Mouse (Mus musculus): ENCODE results near the gene Mboat2.

The Mboat2 gene

DNA sequence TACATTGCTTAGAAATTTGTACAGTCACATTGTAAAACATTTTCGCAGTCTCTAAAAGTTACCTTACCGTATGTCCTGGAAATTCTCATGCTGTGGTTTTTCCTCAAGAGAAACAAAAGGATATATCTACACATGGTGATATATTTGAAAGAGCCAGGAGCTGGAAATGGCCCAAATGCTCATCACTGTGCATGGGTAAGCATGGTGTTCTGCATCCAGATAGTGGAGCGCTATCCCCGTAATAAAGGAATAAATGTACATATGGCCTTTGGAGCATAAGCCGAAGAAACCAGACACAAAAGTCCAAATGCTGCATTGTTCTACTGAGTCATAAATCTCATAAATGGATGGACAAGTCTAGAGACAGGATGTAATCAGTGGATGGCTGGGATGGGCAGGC is 72.1 kb downstream of the Mboat2 start:
- DNase-seq = no peak

DNA sequence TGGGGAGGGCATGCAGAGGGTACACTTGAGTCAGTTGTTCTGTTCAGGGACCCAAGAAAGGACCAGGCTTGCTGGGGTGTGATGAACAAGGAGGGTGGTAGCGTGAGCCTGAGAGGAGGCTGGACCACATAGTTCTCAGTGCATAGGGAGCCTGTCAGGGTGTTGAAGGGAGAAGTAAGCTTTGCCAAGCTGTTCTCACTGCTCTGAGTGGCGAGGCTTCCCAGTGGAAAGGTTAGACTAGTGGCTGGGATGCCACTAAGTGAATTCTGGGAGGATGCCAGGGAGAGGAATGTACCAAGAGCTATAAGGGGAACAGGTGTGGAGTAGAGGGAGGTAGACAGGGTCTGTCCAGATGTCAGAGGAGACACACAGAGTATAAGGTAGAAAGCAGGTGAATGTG is 77.2 kb downstream of the Mboat2 start:
- DNase-seq = no peak

DNA sequence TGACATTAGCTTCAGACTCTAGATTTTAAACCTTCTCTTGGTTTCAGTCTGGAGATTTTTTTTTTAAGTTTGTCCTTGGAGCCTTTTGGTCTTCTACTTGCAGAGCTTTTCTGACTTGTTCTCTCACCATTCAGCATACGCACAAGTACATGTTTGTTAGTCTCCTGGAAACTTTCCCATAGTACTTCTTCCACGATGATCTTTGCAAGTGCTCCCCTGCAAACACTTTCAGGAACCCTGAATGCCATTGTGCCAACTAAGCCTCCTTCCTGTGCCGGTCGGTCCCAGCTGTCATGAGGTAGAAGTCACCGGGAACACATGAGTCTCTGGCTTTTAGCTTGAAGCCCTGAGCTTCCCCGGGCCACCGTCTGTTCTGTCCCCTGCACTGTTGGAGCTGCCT is 79.0 kb downstream of the Mboat2 start:
- DNase-seq = no peak

DNA sequence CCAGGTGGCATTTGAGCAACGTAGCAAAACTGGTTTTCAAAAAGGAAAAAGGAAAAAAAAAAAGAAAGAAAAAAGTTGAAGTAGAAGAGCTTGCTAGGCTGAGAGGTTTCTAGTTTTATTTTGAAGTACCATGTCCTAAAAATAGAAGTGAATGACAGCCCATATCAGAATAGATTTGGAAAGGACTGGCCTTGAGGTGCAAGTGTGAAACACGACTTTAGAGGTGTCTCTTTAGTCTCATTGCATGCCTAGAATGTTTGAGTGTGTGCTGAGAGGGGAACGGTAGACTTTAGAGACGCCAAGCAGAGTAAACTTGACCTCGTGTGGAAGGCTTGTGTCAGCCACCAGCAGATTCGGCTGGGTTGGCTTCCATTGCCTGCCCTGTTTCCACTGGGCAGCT is 81.5 kb downstream of the Mboat2 start:
- DNase-seq = no peak

DNA sequence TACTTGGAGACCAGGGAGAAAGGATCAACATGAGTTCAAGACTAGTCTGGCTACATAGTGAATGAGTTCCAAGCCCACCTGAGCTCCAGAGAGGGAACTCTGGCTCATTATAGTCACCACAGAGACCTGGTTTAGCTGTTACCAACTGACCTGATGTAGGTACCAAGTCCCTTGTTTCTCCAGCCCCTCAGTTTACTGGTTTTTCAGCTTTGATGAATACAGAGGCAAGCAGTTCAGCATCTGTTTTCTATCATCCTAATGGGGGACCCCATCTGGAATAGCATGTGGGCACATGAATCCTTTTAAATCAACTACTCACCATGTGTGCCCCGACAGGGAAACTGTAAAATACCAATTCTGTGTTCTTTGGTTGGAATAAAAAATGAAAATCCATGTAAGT is 82.2 kb downstream of the Mboat2 start:
- DNase-seq = no peak

DNA sequence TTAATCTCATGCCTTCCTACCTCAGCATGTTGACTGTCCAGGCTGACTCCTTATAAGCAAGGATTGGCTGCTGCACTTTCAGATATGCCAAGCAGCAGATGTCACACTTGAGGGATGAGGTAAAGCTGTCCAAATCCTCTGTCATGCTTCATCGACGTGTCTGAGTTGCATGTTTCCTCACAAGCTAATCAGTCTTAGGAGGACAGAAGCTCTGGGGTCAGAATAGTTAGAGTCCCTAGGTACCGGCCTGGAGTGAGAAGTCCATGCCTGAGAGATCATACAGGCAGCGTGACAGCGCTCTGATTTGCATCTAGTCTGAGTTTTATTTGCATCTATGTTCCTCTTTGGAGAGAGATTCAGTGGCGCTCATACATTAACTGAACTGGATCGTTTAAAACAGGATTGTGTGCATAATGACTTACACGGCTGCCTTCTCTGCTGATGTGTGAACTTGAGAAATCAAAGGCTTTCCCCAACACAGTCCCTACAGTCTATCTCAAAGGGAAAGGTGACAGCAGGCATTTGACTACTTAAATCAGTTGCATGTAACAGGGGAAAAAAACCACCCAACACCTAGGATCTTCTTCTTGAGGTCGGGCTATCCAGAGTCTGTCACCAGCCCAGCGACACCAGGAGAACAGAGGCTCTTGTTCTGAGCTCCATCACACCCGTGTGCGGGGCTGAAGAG is 88.0 kb downstream of the Mboat2 start:
- DNase-seq = no peak

DNA sequence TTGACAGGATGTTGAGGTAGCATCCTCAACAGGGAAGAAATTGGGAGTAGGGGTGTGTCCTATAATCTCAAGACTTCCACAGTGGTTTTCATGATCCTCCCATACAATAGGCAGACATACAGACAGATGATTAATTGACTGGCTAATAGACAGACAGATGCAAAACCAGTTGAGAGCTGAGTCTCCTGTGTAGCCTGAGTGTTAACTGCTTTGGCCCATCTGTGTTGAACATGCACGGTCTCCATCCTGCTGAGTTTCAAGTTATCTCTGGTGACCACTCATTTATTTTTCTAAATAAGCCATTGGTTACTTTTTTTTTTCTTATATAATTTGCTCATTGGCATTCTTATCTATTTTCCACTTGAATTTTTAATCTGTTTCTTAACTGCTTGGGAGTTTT is 90.2 kb downstream of the Mboat2 start:
- no peak for DNase-seq

DNA sequence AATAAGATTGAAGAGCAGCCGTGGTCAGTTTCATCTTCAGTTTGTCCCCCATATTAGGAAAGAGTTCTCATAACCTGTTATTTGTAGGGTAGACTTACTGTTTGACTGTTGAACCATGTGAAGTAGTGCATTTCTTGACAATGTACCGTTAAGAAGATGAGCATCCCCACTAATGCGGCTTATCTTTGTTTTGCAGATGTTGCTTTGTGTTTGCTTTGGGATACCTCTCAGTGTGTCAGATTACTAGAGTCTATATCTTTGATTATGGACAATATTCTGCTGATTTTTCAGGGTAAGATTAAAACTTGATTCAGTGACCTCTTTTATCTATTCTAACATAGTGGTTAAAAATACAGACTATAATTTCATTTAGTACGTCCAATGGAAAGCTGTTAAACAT is 93.3 kb downstream of the Mboat2 start:
- DNase-seq = no peak

DNA sequence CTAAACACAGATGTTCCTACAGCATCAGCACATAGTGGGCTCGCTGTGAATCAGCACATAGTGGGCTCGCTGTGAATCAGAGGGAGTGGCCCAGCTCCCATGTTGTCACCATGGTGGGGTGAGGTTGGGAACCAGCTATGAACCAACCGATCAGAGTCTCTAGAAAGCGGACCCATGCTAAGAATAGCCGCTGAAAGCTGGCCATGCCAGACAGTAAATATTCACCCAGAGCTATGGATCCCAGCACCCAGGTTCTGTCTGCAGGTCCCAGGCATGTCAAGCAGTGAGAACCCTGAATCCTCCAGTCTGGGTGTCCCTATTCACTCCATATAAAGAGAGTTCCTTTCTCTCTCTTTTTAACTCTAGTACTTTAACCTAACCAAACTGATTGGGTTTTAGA is 94.6 kb downstream of the Mboat2 start:
- DNase-seq = no peak

DNA sequence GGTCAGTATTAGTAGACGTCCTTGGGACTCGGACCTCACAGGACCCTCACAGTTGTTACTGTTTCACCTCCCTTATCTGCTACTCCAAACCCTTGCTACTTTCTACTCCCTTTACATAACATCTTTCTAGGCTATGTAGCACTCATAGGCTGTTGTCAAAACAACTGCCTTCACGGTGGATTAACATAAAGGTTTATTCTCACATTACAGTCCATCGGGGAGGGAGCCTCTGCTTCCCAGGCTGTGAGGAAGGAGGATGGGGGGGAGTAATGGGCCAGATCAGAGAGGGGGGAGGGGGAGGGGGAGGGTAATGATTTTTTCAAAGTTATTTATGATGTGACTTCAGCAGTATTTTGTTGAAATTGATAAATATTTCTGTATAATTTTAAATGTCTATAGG is 95.0 kb downstream of the Mboat2 start:
- no peak for DNase-seq

DNA sequence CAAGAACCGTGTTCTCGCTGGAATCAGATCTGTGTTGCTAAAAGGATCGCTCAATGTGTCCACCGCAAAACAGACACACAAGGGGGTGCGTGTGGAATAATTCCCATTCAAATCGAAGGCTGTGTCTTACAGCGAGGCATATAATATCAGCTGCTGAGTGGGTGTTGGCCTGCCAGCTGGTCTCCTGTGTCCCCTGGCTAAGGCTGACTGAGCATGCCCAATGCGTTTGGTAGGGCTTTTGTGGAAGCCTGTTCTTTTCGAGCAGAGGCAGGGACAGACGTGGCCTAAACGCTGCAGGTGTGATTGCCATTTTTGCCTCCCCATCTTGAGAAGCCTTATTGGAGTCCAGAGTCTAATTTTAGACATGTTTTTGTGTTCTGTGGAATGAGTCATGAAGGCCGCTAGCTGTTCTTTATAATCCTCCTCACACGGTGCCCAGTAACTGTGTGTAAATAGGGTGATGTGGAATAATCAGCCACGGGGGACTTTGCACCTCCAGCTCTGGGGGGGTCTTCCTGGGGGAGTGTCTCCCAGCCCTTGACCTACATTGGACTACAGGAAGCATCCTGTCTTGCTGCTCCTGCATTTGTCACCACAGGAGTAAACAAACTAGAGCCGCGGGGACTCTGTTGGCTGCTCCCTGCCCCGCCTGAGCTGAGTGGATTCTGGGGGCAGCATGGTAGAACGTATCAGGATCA is 97.5 kb downstream of the Mboat2 start:
- DNase-seq = peak in 1 of 2 experiments; percentile 20

DNA sequence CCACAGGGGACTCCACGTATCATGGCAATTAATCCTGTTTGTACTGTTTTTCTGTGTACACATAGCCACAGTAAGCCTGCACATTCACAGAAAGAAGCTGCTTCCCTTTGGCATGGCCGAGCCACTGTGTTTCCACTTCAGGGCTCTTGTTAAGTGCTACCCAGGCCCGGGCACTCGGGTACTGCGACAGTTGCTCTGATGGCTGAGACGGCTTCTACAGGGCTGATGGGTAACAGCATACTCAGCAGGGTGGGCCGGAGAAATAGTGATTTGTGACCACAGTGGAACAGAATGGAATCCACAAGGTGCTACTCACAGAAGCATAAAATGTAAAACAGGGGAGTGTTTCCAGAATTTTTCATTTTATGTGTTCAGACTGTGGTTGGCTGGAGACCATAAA is 98.4 kb downstream of the Mboat2 start:
- no peak for DNase-seq

DNA sequence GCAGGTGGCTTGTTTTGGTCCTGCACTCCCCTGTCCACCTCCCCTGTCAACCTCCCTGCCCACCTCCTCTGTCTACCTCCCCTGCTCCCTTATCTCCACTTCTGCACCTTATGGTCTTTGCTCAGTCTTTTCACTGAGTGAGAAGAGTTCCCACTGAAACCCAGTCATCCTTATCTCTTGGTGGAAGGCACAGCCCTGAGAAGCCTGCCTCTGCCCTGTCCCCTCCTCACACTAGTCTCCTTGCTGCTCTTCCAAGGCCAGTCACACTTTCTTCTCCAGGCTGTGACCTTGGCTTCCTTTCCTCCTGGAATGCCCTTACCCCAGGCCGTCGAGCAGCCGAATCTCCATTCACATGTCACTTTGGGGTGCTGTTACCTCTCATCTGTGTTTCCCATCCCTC is 100.1 kb downstream of the Mboat2 start:
- no peak for DNase-seq

DNA sequence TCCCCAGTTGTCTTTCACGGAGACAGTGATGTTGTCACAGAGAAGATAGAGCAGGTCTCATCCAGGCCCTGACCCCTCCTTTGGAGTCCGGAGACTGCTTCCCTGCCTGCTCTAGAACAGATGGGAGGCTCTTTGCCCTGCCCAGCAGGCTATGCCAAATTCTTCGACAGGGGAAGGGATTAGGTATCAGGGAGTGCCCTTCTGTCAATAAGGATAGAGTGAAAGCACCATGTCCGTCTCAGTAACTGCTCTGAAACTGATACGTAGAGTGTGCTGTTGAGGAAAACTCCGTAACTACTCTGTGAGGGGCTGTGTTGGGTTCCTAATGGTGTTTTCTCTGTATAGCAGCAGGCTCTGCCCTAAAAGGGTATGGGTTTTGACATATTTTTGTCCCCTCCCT is 101.4 kb downstream of the Mboat2 start:
- DNase-seq = no peak

DNA sequence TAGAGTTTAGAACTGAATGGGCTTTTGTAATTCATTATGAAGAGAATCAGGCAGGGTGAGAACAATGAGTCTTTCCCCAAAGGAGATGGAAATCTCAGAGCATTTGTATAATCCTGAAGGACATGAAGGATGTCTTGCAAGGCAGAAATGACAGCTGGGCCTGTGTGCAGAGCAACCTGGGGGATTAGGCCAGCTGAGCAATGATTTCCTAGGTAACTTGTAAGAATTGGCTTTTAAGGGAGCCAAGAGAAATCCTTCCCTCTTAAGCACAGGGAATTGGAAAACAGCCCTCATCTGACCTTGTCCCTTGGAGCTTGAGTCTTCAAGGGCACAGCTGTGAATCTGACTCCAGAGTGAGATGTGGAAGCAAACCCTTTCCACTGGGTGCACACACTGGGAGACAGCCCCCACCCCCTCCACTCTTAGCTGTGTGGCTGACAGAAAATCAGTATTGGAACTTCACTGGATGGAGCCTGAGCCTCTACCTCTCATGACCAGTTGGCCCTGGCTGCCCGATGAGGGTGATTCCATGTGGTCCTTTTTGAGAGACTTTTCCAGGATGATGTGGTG is 102.6 kb downstream of the Mboat2 start:
- DNase-seq = no peak

DNA sequence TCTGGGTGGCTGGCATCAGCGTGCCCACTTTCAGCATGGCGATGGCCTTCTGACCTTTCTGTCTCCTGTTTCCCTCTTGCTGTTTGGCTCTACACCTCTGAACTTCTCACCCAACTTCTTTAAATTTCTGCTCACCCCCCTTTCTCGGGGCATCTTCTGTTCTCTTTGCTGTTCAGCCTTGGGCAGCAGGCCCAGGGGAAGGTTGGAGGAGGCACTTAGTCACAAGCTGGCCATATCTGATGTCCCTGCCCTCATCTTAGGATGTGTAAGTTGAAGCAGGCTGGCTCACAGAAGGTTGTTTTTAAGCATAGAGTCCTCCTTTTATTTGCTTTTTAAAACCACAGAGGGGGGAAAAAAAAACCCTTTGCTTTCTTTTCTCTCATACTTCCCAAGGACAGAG is 103.3 kb downstream of the Mboat2 start:
- no peak for DNase-seq

DNA sequence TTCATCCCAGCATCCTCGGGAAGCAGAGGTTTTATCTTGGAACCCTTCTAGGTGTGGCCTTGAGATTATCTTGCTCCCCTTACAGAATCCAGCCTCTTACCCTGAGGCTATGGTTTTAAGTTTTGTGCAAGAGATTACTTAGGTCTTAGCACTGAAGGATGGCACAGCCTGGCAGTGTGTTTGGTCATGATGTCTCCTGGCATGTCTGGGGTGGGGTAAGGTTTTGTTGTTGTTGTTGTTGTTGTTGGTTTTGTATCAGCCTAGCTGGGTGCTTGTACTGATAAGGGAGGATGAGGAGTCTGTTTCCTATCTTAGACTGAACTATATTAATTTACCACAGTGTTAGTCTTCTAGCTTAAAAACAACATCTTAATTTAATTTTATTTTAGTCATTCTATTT is 105.6 kb downstream of the Mboat2 start:
- DNase-seq = no peak

DNA sequence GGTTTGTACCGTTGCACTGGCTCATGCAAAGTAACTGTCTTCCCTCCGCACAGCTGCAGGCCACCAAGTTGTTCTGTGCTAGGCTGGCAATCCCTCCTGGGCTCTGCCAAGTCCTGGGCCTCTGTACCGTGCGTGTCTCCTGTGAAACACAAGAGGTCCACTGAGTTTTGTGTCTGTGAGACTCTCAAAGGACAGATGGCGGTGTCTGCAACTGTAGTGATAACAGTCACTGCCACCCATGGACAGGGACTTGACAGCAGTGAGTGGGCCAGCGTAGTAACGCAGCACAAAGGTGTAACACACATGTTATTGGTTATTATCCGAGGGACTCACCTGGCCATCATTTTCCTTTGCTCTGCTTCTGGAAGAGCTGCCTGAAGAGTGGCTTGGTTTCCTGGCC is 108.7 kb downstream of the Mboat2 start:
- no peak for DNase-seq

DNA sequence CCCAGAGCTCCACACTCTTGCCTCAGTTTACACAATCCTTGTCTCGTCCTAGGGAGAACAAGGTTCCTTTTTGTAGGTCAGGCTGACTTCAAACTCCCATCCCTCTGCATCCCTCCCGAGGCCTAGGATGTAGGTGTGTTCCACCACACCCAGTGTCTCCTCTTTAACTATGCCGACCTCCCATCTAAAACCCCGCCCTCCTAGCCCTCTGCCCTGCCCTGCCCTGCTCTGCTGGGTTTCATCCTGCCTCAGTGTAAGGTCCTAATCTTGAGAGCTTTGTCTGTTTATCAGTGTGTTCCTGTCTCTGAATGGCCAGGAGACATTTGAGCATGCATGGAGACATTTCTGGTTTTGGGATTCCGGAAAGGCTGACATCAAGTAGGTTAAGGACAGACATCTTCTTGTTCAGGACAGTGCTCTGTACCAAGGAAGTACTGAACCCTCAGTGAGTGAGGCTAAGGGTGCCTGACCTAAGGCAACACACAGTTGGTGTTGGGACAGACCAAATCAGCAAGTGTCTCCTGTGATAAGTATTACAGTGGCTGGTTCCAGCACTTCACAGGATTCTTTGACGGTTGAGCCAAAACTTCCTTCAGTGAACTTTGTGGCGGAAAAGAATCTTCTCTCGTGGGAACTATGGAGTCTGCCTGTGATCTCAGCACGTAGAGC is 112.1 kb downstream of the Mboat2 start:
- no peak for DNase-seq

DNA sequence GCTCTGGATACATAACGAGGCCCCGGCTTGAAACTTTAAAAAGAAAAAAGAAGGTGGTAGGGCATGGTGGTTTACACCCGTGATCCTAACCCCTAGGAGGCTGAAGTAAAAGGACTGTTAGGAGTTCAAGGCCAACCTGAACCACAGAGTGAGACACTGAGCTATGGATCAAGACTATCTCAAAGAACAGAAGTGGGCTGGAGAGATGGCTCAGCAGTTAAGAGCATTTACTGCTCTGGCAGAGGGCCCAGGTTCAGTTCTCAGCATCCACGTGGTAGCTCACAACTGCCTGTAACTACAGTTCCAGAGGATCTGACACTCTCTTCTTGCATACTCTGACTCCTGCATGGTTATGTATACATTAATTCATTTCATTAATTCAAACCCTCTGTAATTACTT is 112.7 kb downstream of the Mboat2 start:
- DNase-seq = no peak

DNA sequence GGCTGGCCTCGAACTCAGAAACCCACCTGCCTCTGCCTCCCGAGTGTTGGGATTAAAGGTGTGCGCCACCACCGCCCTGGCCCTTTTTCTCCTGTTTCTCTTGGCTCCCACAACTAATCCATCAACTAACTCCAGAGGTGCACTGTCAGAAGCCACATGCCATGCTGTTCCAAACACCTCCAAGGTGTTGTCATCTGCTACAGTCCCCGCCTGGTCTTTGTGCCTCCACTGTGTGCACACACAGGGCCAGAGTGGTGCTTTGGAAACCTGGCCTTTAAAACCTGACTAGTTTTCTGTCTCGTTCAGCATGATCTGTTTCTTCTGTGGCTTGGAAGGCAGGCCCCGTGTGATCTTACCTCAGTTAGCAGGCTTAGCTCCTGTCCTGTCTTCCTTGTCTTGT is 113.9 kb downstream of the Mboat2 start:
- DNase-seq = no peak

DNA sequence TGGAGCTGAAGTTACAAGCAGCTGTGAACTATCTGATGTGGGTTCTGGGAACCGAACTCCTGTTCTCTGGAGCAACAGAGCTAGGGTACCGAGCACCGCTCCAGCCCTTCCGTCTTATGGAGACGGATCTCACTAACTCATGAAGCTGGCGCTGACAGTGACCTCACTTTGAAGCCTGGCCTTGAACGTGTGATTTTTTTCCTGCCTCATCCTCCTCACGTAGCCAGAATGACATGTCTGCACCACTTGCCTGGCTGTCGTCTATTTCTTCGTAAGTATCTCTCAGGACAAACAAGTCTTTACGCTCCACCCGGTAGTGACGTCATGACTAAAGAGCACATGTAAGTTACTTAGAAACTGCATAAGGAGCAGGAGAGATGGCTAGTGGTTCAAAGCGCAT is 116.4 kb downstream of the Mboat2 start:
- DNase-seq = no peak

DNA sequence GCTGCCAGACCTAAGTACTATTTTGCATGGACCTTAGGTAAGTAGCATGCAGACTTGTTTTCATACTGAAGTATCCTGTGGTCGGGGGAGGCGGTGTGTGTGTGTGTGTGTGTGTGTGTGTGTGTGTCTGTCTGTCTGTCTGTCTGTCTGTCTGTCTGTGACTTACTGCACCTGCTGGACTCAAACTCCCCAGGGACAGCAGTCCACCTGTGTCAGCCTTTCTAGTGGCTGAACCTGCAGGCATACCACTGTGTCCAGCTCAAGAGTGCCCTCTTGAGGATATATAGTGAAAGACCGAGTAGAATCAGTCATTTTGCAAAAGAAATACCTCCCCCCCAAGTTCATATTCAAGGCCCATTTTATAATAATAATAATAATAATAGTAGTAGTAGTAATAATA is 117.7 kb downstream of the Mboat2 start:
- DNase-seq = peak; percentile 49 to 51

All from kidney, postnatal 36 days (tissue).